Mouse (Mus musculus) kidney, embryonic 15.5 days (tissue): ENCODE measurements around the gene Dot1l. TPM values are rescaled to one million over a fixed set of nuclear protein-coding genes. Genes with fewer than 3 reads are reported as not detected.

ENCODE experiments used
- ATAC-seq: fragments of 200-750 bp; cut with Nextera tagmentation; replicated peaks from 2 replicates; pipeline ENCODE4 v1.8.0; 2017; ENCODE audit warnings: moderate TSS enrichment; ENCODE audit not compliant: low FRiP score
- H3K27ac ChIP-seq: fragments of 300-500 bp; sonication (generic); 2 replicates; pipeline ENCODE4 v1.5.1; 2015; ENCODE audit warnings: mild to moderate bottlenecking, inconsistent platforms
- H3K27me3 ChIP-seq: fragments of 300-500 bp; sonication (generic); 2 replicates; pipeline ENCODE4 v1.6.1; 2015; ENCODE audit warnings: inconsistent platforms
- H3K36me3 ChIP-seq: fragments of 300-500 bp; sonication (generic); 2 replicates; pipeline ENCODE4 v1.6.1; 2015; ENCODE audit warnings: inconsistent platforms
- H3K4me1 ChIP-seq: fragments of 300-500 bp; sonication (generic); 2 replicates; pipeline ENCODE4 v1.6.1; 2015; ENCODE audit warnings: inconsistent platforms
- H3K4me2 ChIP-seq: fragments of 300-500 bp; sonication (generic); 2 replicates; pipeline ENCODE4 v1.6.1; 2015; ENCODE audit warnings: moderate library complexity, mild to moderate bottlenecking, inconsistent platforms
- H3K4me3 ChIP-seq: fragments of 300-500 bp; sonication (generic); replicated peaks from 2 replicates; pipeline ENCODE4 v1.5.1; 2015; ENCODE audit warnings: mild to moderate bottlenecking, inconsistent platforms
- H3K9ac ChIP-seq: fragments of 300-500 bp; sonication (generic); 2 replicates; pipeline ENCODE4 v1.6.1; 2015; ENCODE audit warnings: mild to moderate bottlenecking, inconsistent platforms
- H3K9me3 ChIP-seq: fragments of 300-500 bp; sonication (generic); replicated peaks from 2 replicates; pipeline ENCODE4 v1.6.1; 2016; ENCODE audit warnings: inconsistent platforms
- WGBS: fragments of 180-500 bp; shearing (Covaris S2); methylation state at CpG from one replicate; pipeline ENCODE4 v1.1.7; 2015; ENCODE audit warnings: mixed read lengths; 5-methylcytosine and 5-hydroxymethylcytosine counted together
- polyA plus RNA-seq: library from polyadenylated mRNA; unstranded; fragments of >200 nt; fragmentation: Nextera tagmentation; extraction: Ambion mirVana; gene quantifications from 2 replicates; pipeline ENCODE4 v1.2.1, GENCODE M21; 2015

Gene Dot1l
- polyA plus RNA-seq, 1 experiment from 2014 or later = 21.8 TPM

GRCm38 (mm10) chr10:80744262-80744661 lies 10.7 kb upstream of the Dot1l start:
- no peak for ATAC-seq
- H3K27ac ChIP-seq = no peak overlapping the region
- no peaks in the 10 kb centered on the region for H3K36me3 ChIP-seq
- H3K4me1 ChIP-seq = peaks cover 34% of the 10 kb centered on the region
- H3K27me3 ChIP-seq = no peaks in the 10 kb centered on the region
- H3K4me2 ChIP-seq = no peak overlapping the region
- WGBS = 42% methylated on average over 5 of the region's 5 CpGs
- no peak overlapping the region for H3K9ac ChIP-seq
- no peak overlapping the region for H3K4me3 ChIP-seq
- no peaks in the 10 kb centered on the region for H3K9me3 ChIP-seq

GRCm38 (mm10) chr10:80747410-80747809 lies 7.6 kb upstream of the Dot1l start:
- Histone ChIP-seq H3K36me3 (no peaks in the 10 kb centered on the region), H3K4me2 (no peak overlapping the region), H3K27me3 (no peaks in the 10 kb centered on the region), H3K4me3 (no peak overlapping the region), H3K4me1 (peaks cover 27% of the 10 kb centered on the region), H3K9ac (no peak overlapping the region), H3K9me3 (no peaks in the 10 kb centered on the region), H3K27ac (no peak overlapping the region)
- no peak for ATAC-seq
- 20% methylated on average over 3 of the region's 3 CpGs for WGBS

- Histone ChIP-seq H3K4me3 (no peak overlapping the region), H3K36me3 (no peaks in the 10 kb centered on the region), H3K27ac (no peak overlapping the region), H3K4me1 (peaks cover 26% of the 10 kb centered on the region), H3K4me2 (no peak overlapping the region), H3K9ac (no peak overlapping the region), H3K27me3 (no peaks in the 10 kb centered on the region), H3K9me3 (no peaks in the 10 kb centered on the region)
- ATAC-seq = no peak
- WGBS = 7% methylated on average over 6 of the region's 6 CpGs
Observed at GRCm38 (mm10) chr10:80748609-80749008, 6.4 kb upstream of the Dot1l start.

- H3K4me2 ChIP-seq = peak overlapping the region; percentile 57
- WGBS = 7% methylated on average over 16 of the region's 16 CpGs
- peak overlapping the region; percentile 78 for H3K27ac ChIP-seq
- no peak for ATAC-seq
- H3K27me3 ChIP-seq = no peaks in the 10 kb centered on the region
- H3K4me1 ChIP-seq = peaks cover 38% of the 10 kb centered on the region
- no peak overlapping the region for H3K9ac ChIP-seq
- H3K36me3 ChIP-seq = no peaks in the 10 kb centered on the region
- no peaks in the 10 kb centered on the region for H3K9me3 ChIP-seq
- peak overlapping the region; percentile 26 for H3K4me3 ChIP-seq
Observed at GRCm38 (mm10) chr10:80751188-80751832, 3.7 kb upstream of the Dot1l start.

GRCm38 (mm10) chr10:80752079-80752625 lies 2.9 kb upstream of the Dot1l start:
- ATAC-seq = peak; percentile 73
- no peaks in the 10 kb centered on the region for H3K9me3 ChIP-seq
- WGBS = 3% methylated on average over 6 of the region's 6 CpGs
- no peak overlapping the region for H3K9ac ChIP-seq
- no peaks in the 10 kb centered on the region for H3K36me3 ChIP-seq
- peak overlapping the region; percentile 26 for H3K4me3 ChIP-seq
- H3K27me3 ChIP-seq = no peaks in the 10 kb centered on the region
- H3K27ac ChIP-seq = peak overlapping the region; percentile 78
- H3K4me2 ChIP-seq = peak overlapping the region; percentile 57
- H3K4me1 ChIP-seq = peaks cover 46% of the 10 kb centered on the region

- WGBS = under 1% methylated on average over 75 of the region's 75 CpGs
- Histone ChIP-seq H3K36me3 (no peaks in the 10 kb centered on the region), H3K9me3 (no peaks in the 10 kb centered on the region), H3K4me3 (peak overlapping the region; percentile 65), H3K4me2 (peak overlapping the region; percentile 87), H3K27me3 (no peaks in the 10 kb centered on the region), H3K4me1 (peaks cover 62% of the 10 kb centered on the region), H3K27ac (peak overlapping the region; percentile 85), H3K9ac (peak overlapping the region; percentile 98)
- no peak for ATAC-seq
Observed at GRCm38 (mm10) chr10:80755291-80756015, 447 bp downstream of the Dot1l start.

GRCm38 (mm10) chr10:80756099-80756498 lies 1.1 kb downstream of the Dot1l start:
- peaks cover 68% of the 10 kb centered on the region for H3K4me1 ChIP-seq
- peak overlapping the region; percentile 98 for H3K9ac ChIP-seq
- H3K9me3 ChIP-seq = no peaks in the 10 kb centered on the region
- no peaks in the 10 kb centered on the region for H3K27me3 ChIP-seq
- no peaks in the 10 kb centered on the region for H3K36me3 ChIP-seq
- H3K27ac ChIP-seq = 0 out of 2 replicates have a peak overlapping the region, but pooled peaks have one; percentile 1
- H3K4me2 ChIP-seq = peak overlapping the region; percentile 87
- H3K4me3 ChIP-seq = peak overlapping the region; percentile 65
- WGBS = 28% methylated on average over 3 of the region's 3 CpGs
- ATAC-seq = no peak

GRCm38 (mm10) chr10:80756509-80756908 lies 1.5 kb downstream of the Dot1l start:
- ATAC-seq = no peak
- Histone ChIP-seq H3K9me3 (no peaks in the 10 kb centered on the region), H3K9ac (peak overlapping the region; percentile 98), H3K27ac (0 out of 2 replicates have a peak overlapping the region, but pooled peaks have one; percentile 1), H3K27me3 (no peaks in the 10 kb centered on the region), H3K4me3 (peak overlapping the region; percentile 65), H3K36me3 (no peaks in the 10 kb centered on the region), H3K4me1 (peaks cover 68% of the 10 kb centered on the region), H3K4me2 (peak overlapping the region; percentile 87)
- 65% methylated on average over 2 of the region's 2 CpGs for WGBS

GRCm38 (mm10) chr10:80756967-80757366 lies 2.0 kb downstream of the Dot1l start:
- peak overlapping the region; percentile 65 for H3K4me3 ChIP-seq

GRCm38 (mm10) chr10:80757717-80758116 lies 2.7 kb downstream of the Dot1l start:
- 37% methylated on average over 5 of the region's 5 CpGs for WGBS
- H3K27me3 ChIP-seq = no peaks in the 10 kb centered on the region
- H3K9me3 ChIP-seq = no peaks in the 10 kb centered on the region
- H3K4me3 ChIP-seq = 0 out of 2 replicates have a peak overlapping the region, but pooled peaks have one; percentile 4
- H3K4me2 ChIP-seq = peak overlapping the region; percentile 87; the same call in 1 of the 2 replicates
- ATAC-seq = no peak; the same call in 1 of the 2 replicates
- no peak overlapping the region for H3K27ac ChIP-seq
- H3K36me3 ChIP-seq = no peaks in the 10 kb centered on the region
- no peak overlapping the region for H3K9ac ChIP-seq
- H3K4me1 ChIP-seq = peaks cover 59% of the 10 kb centered on the region

More at GRCm38 (mm10) chr10:80756967-80757366, 2.0 kb downstream of the Dot1l start:
- Histone ChIP-seq H3K36me3 (no peaks in the 10 kb centered on the region), H3K27me3 (no peaks in the 10 kb centered on the region), H3K27ac (0 out of 2 replicates have a peak overlapping the region, but pooled peaks have one; percentile 1), H3K4me1 (peaks cover 67% of the 10 kb centered on the region), H3K9ac (peak overlapping the region; percentile 98; the same call in 1 of the 2 replicates), H3K9me3 (no peaks in the 10 kb centered on the region), H3K4me2 (peak overlapping the region; percentile 87)
- 52% methylated on average over 4 of the region's 4 CpGs for WGBS
- no peak for ATAC-seq

- ATAC-seq = no peak
- 78% methylated on average over 7 of the region's 7 CpGs for WGBS
- Histone ChIP-seq H3K4me3 (no peak overlapping the region), H3K27me3 (no peaks in the 10 kb centered on the region), H3K4me2 (no peak overlapping the region), H3K4me1 (peaks cover 58% of the 10 kb centered on the region), H3K27ac (no peak overlapping the region), H3K9me3 (no peaks in the 10 kb centered on the region), H3K9ac (no peak overlapping the region), H3K36me3 (no peaks in the 10 kb centered on the region)
Observed at GRCm38 (mm10) chr10:80758651-80759050, 3.6 kb downstream of the Dot1l start.
